Mouse (Mus musculus): ENCODE results near the gene Map7d1. TPM values are rescaled to one million over a fixed set of nuclear protein-coding genes. Genes with fewer than 3 reads are reported as not detected.
A peak's percentile ranks its signal among the peaks of the same experiment; 100 is the strongest.

The Map7d1 gene
- polyA plus RNA-seq, 1 experiment from 2014 or later, result 27.2 TPM

GRCm38 (mm10) chr4:126261266-126261665, 5.1 kb upstream of the Map7d1 start:
- WGBS, result 59% methylated on average over 6 of the region's 6 CpGs
- TF ChIP-seq EP300 (IDR thresholded peaks at IDR 0.05) (no peak), CTCF (IDR thresholded peaks at IDR 0.05) (no peak)
- DNase-seq (ENCODE audit: low spot score), result peak; percentile 32
- Histone ChIP-seq H3K36me3 (ENCODE audit: insufficient read depth, low read length) (no peaks in the 10 kb centered on the region), H3K4me3 (ENCODE audit: low read depth, low read length) (no peak overlapping the region), H3K9ac (replicated peaks; ENCODE audit: low read depth) (no peak overlapping the region), H3K27ac (ENCODE audit: low read length) (peak overlapping the region; percentile 81), H3K27me3 (replicated peaks; ENCODE audit: insufficient read depth, low read length) (no peaks in the 10 kb centered on the region), H3K4me1 (ENCODE audit: insufficient read depth, low read depth, low read length) (peaks cover 31% of the 10 kb centered on the region), H3K4me2 (replicated peaks; ENCODE audit: low read depth, low read length) (peak overlapping the region; percentile 3), H3K9me3 (ENCODE audit: low read length) (no peaks in the 10 kb centered on the region)
- no peak for ATAC-seq

GRCm38 (mm10) chr4:126260520-126261201, 4.5 kb upstream of the Map7d1 start:
- Histone ChIP-seq H3K9me3 (ENCODE audit: low read length) (no peaks in the 10 kb centered on the region), H3K4me3 (ENCODE audit: low read depth, low read length) (no peak overlapping the region), H3K27me3 (replicated peaks; ENCODE audit: insufficient read depth, low read length) (no peaks in the 10 kb centered on the region), H3K36me3 (ENCODE audit: insufficient read depth, low read length) (no peaks in the 10 kb centered on the region), H3K9ac (replicated peaks; ENCODE audit: low read depth) (no peak overlapping the region), H3K4me1 (ENCODE audit: insufficient read depth, low read depth, low read length) (peaks cover 31% of the 10 kb centered on the region), H3K4me2 (replicated peaks; ENCODE audit: low read depth, low read length) (peak overlapping the region; percentile 3), H3K27ac (ENCODE audit: low read length) (peak overlapping the region; percentile 81)
- peak; percentile 58 for ATAC-seq
- DNase-seq (ENCODE audit: low spot score), result peak; percentile 96
- 4% methylated on average over 10 of the region's 10 CpGs for WGBS
- TF ChIP-seq EP300 (IDR thresholded peaks at IDR 0.05) (no peak), CTCF (IDR thresholded peaks at IDR 0.05) (no peak)

GRCm38 (mm10) chr4:126259523-126260160, 3.5 kb upstream of the Map7d1 start:
- no peaks in the 10 kb centered on the region for H3K27me3 ChIP-seq (replicated peaks; ENCODE audit: insufficient read depth, low read length)
- ATAC-seq (peak; percentile 40), DNase-seq (ENCODE audit: low spot score) (peak; percentile 91)
- WGBS, result under 1% methylated on average over 15 of the region's 15 CpGs
- H3K9me3 ChIP-seq (ENCODE audit: low read length), result no peaks in the 10 kb centered on the region
- H3K27ac ChIP-seq (ENCODE audit: low read length), result peak overlapping the region; percentile 81
- H3K36me3 ChIP-seq (ENCODE audit: insufficient read depth, low read length), result no peaks in the 10 kb centered on the region
- H3K4me3 ChIP-seq (ENCODE audit: low read depth, low read length), result no peak overlapping the region; the same call in 1 of the 2 replicates
- peak overlapping the region; percentile 3 for H3K4me2 ChIP-seq (replicated peaks; ENCODE audit: low read depth, low read length)
- no peak overlapping the region for H3K9ac ChIP-seq (replicated peaks; ENCODE audit: low read depth)
- peaks cover 31% of the 10 kb centered on the region for H3K4me1 ChIP-seq (ENCODE audit: insufficient read depth, low read depth, low read length)
- TF ChIP-seq EP300 (IDR thresholded peaks at IDR 0.05), result peak; percentile 40
- no peak for TF ChIP-seq CTCF (IDR thresholded peaks at IDR 0.05)

- no peaks in the 10 kb centered on the region for H3K36me3 ChIP-seq (ENCODE audit: insufficient read depth, low read length)
- H3K27ac ChIP-seq (ENCODE audit: low read length), result peak overlapping the region; percentile 81
- WGBS, result 27% methylated on average over 3 of the region's 3 CpGs
- H3K27me3 ChIP-seq (replicated peaks; ENCODE audit: insufficient read depth, low read length), result no peaks in the 10 kb centered on the region
- peak; percentile 65 for DNase-seq (ENCODE audit: low spot score)
- 0 out of 2 replicates have a peak overlapping the region, but pooled peaks have one; percentile 3 for H3K4me2 ChIP-seq (replicated peaks; ENCODE audit: low read depth, low read length)
- no peaks in the 10 kb centered on the region for H3K9me3 ChIP-seq (ENCODE audit: low read length)
- no peak overlapping the region for H3K4me3 ChIP-seq (ENCODE audit: low read depth, low read length)
- no peak overlapping the region for H3K9ac ChIP-seq (replicated peaks; ENCODE audit: low read depth)
- TF ChIP-seq CTCF (IDR thresholded peaks at IDR 0.05), result no peak
- no peak for TF ChIP-seq EP300 (IDR thresholded peaks at IDR 0.05)
- ATAC-seq, result no peak
- peaks cover 36% of the 10 kb centered on the region for H3K4me1 ChIP-seq (ENCODE audit: insufficient read depth, low read depth, low read length)
Observed at GRCm38 (mm10) chr4:126259063-126259462, 2.9 kb upstream of the Map7d1 start.

- Histone ChIP-seq H3K9ac (replicated peaks; ENCODE audit: low read depth) (peak overlapping the region; percentile 97), H3K4me1 (ENCODE audit: insufficient read depth, low read depth, low read length) (peaks cover 34% of the 10 kb centered on the region), H3K27ac (ENCODE audit: low read length) (peak overlapping the region; percentile 95), H3K9me3 (ENCODE audit: low read length) (no peaks in the 10 kb centered on the region), H3K4me3 (ENCODE audit: low read depth, low read length) (peak overlapping the region; percentile 99), H3K27me3 (replicated peaks; ENCODE audit: insufficient read depth, low read length) (no peaks in the 10 kb centered on the region), H3K4me2 (replicated peaks; ENCODE audit: low read depth, low read length) (peak overlapping the region; percentile 85), H3K36me3 (ENCODE audit: insufficient read depth, low read length) (no peaks in the 10 kb centered on the region)
- ATAC-seq (no peak), DNase-seq (ENCODE audit: low spot score) (peak; percentile 32)
- WGBS, result 12% methylated on average over 26 of the region's 26 CpGs
- no peak for TF ChIP-seq CTCF (IDR thresholded peaks at IDR 0.05)
- no peak for TF ChIP-seq EP300 (IDR thresholded peaks at IDR 0.05)
Observed at GRCm38 (mm10) chr4:126256967-126257881, 1.1 kb upstream of the Map7d1 start.
